Mouse (Mus musculus) MEL (cell line): Measurements from ENCODE around the gene Syk. TPM values are rescaled to one million over a fixed set of nuclear protein-coding genes. Genes with fewer than 3 reads are reported as not detected.

Experiments
- DNase-seq: peaks from one replicate; pipeline ENCODE4 v3.0.0; 2011; ENCODE audit warnings: low read depth, low spot score
- H3K27ac ChIP-seq: 2 replicates; pipeline ENCODE4 v1.5.1; 2012; ENCODE audit warnings: low read depth, mild to moderate bottlenecking, control low read depth, low read length, moderate library complexity; ENCODE audit not compliant: control insufficient read depth
- H3K27me3 ChIP-seq, 2 experiments: fragments of 150-350 bp in 1 of 2; sonication (generic) in 1 of 2; 2 replicates each; pipeline ENCODE4 v1.6.1; 2012; ENCODE audit warnings: low read length in 2 of 2, mild to moderate bottlenecking in 2 of 2, improper control_type of control experiment in 1 of 2, moderate library complexity in 1 of 2; ENCODE audit not compliant: insufficient read depth in 2 of 2, control insufficient read depth in 1 of 2
- H3K36me3 ChIP-seq, 2 experiments: 2 replicates each; pipeline ENCODE4 v1.6.1; 2012 to 2014; ENCODE audit warnings: low read length in 2 of 2, improper control_type of control experiment in 1 of 2, inconsistent platforms in 1 of 2, mild to moderate bottlenecking in 1 of 2; ENCODE audit not compliant: insufficient read depth in 2 of 2, control insufficient read depth in 1 of 2
- H3K4me1 ChIP-seq, 2 experiments: fragments of 150-350 bp in 1 of 2; sonication (generic) in 1 of 2; 2 replicates each; pipeline ENCODE4 v1.6.1; 2012; ENCODE audit warnings: low read length in 2 of 2, improper control_type of control experiment in 1 of 2, mild to moderate bottlenecking in 1 of 2; ENCODE audit not compliant: insufficient read depth in 2 of 2, control insufficient read depth in 1 of 2
- H3K4me3 ChIP-seq, 2 experiments: fragments of 150-350 bp in 1 of 2; sonication (generic) in 1 of 2; 2 replicates each; pipeline ENCODE4 v1.5.1; 2012; ENCODE audit warnings: low read depth in 2 of 2, low read length in 2 of 2, mild to moderate bottlenecking in 2 of 2, moderate library complexity in 2 of 2, control low read depth in 1 of 2, improper control_type of control experiment in 1 of 2; ENCODE audit not compliant: control insufficient read depth in 1 of 2, insufficient read depth in 1 of 2
- H3K79me2 ChIP-seq: 2 replicates; pipeline ENCODE4 v1.6.1; 2012; ENCODE audit warnings: mild to moderate bottlenecking, low read length, moderate library complexity; ENCODE audit not compliant: control insufficient read depth, poor library complexity, insufficient read depth
- H3K9ac ChIP-seq: 2 replicates; pipeline ENCODE4 v1.6.1; 2012; ENCODE audit warnings: low read depth, mild to moderate bottlenecking, control low read depth, low read length, moderate library complexity; ENCODE audit not compliant: control insufficient read depth, poor library complexity, severe bottlenecking
- H3K9me3 ChIP-seq: fragments of 150-350 bp; sonication (generic); replicated peaks from 2 replicates; pipeline ENCODE4 v1.6.1; 2012; ENCODE audit warnings: mild to moderate bottlenecking, low read length, improper control_type of control experiment, moderate library complexity; ENCODE audit not compliant: insufficient read depth
- BHLHE40 ChIP-seq: IDR thresholded peaks from 2 replicates; pipeline ENCODE4 v1.6.1; 2012; ENCODE audit warnings: low read depth, mild to moderate bottlenecking, inconsistent platforms, low read length, improper control_type of control experiment, borderline replicate concordance
- CHD1 ChIP-seq: IDR thresholded peaks from 2 replicates; pipeline ENCODE4 v1.6.1; 2012; ENCODE audit warnings: low read depth, mild to moderate bottlenecking, inconsistent platforms, low read length, improper control_type of control experiment
- CHD2 ChIP-seq: IDR thresholded peaks from 2 replicates; pipeline ENCODE4 v1.6.1; 2011; ENCODE audit warnings: low read length, improper control_type of control experiment
- CTCF ChIP-seq, 3 experiments: IDR thresholded peaks in 2 of 3; conservative IDR thresholded peaks in 1 of 3; 2 replicates each; pipeline ENCODE4 v1.5.1; 2011 to 2012; ENCODE audit warnings: low read length in 3 of 3, low read depth in 2 of 3, mild to moderate bottlenecking in 2 of 3, improper control_type of control experiment in 1 of 3, inconsistent platforms in 1 of 3, mixed read lengths in 1 of 3, moderate library complexity in 1 of 3; ENCODE audit not compliant: control insufficient read depth in 1 of 3, insufficient read depth in 1 of 3, poor library complexity in 1 of 3, severe bottlenecking in 1 of 3
- E2F4 ChIP-seq: IDR thresholded peaks from 2 replicates; pipeline ENCODE4 v1.6.1; 2011; ENCODE audit warnings: low read depth, low read length, improper control_type of control experiment, borderline replicate concordance
- ELF1 ChIP-seq: IDR thresholded peaks from 2 replicates; pipeline ENCODE4 v1.6.1; 2014; ENCODE audit warnings: low read depth, mild to moderate bottlenecking, inconsistent platforms, low read length, improper control_type of control experiment, moderate library complexity
- EP300 ChIP-seq, 2 experiments: IDR thresholded peaks; 2 replicates each; pipeline ENCODE4 v1.6.1; 2011; ENCODE audit warnings: improper control_type of control experiment in 2 of 2, low read length in 2 of 2, low read depth in 1 of 2, mild to moderate bottlenecking in 1 of 2
- ETS1 ChIP-seq: IDR thresholded peaks from 2 replicates; pipeline ENCODE4 v1.6.1; 2012; ENCODE audit warnings: low read depth, mild to moderate bottlenecking, inconsistent platforms, low read length, improper control_type of control experiment, moderate library complexity
- GABPA ChIP-seq: IDR thresholded peaks from 2 replicates; pipeline ENCODE4 v1.6.1; 2012; ENCODE audit warnings: low read depth, mild to moderate bottlenecking, inconsistent platforms, low read length, improper control_type of control experiment, moderate library complexity
- GATA1 ChIP-seq: IDR thresholded peaks from 2 replicates; pipeline ENCODE4 v1.6.1; 2011; ENCODE audit warnings: low read depth, low read length, improper control_type of control experiment
- HCFC1 ChIP-seq: IDR thresholded peaks from 2 replicates; pipeline ENCODE4 v1.6.1; 2012; ENCODE audit warnings: low read depth, mild to moderate bottlenecking, inconsistent platforms, low read length, improper control_type of control experiment, moderate library complexity
- JUND ChIP-seq: IDR thresholded peaks from 2 replicates; pipeline ENCODE4 v1.6.1; 2011; ENCODE audit warnings: low read depth, mild to moderate bottlenecking, improper control_type of control experiment, low read length
- KAT2A ChIP-seq: conservative IDR thresholded peaks from 2 replicates; pipeline ENCODE4 v1.6.1; 2012; ENCODE audit warnings: low read depth, low read length, improper control_type of control experiment, inconsistent platforms
- MAFK ChIP-seq: IDR thresholded peaks from 2 replicates; pipeline ENCODE4 v1.6.1; 2011; ENCODE audit warnings: low read depth, mild to moderate bottlenecking, low read length, improper control_type of control experiment, borderline replicate concordance
- MAX ChIP-seq: IDR thresholded peaks from 2 replicates; pipeline ENCODE4 v1.6.1; 2011; ENCODE audit warnings: low read length, improper control_type of control experiment
- MAZ ChIP-seq: IDR thresholded peaks from 2 replicates; pipeline ENCODE4 v1.6.1; 2012; ENCODE audit warnings: low read depth, mild to moderate bottlenecking, inconsistent platforms, low read length, improper control_type of control experiment
- MEF2A ChIP-seq: IDR thresholded peaks from 2 replicates; pipeline ENCODE4 v1.6.1; 2014; ENCODE audit warnings: low read depth, mild to moderate bottlenecking, inconsistent platforms, low read length, improper control_type of control experiment; ENCODE audit not compliant: poor library complexity, insufficient replicate concordance, severe bottlenecking; ENCODE audit errors: extremely low read depth
- MXI1 ChIP-seq: IDR thresholded peaks from 2 replicates; pipeline ENCODE4 v1.6.1; 2011; ENCODE audit warnings: mild to moderate bottlenecking, low read depth, low read length, improper control_type of control experiment
- MYB ChIP-seq: IDR thresholded peaks from 2 replicates; pipeline ENCODE4 v1.6.1; 2011; ENCODE audit warnings: mild to moderate bottlenecking, low read depth, low read length, improper control_type of control experiment
- MYC ChIP-seq: IDR thresholded peaks from 2 replicates; pipeline ENCODE4 v1.6.1; 2011; ENCODE audit warnings: low read depth, mild to moderate bottlenecking, low read length, improper control_type of control experiment, moderate library complexity
- NELFE ChIP-seq: IDR thresholded peaks from 2 replicates; pipeline ENCODE4 v1.6.1; 2011; ENCODE audit warnings: low read depth, low read length, improper control_type of control experiment
- NRF1 ChIP-seq: IDR thresholded peaks from 2 replicates; pipeline ENCODE4 v1.6.1; 2014; ENCODE audit warnings: low read depth, mild to moderate bottlenecking, inconsistent platforms, low read length, improper control_type of control experiment, moderate library complexity; ENCODE audit not compliant: poor library complexity, insufficient read depth, severe bottlenecking
- POLR2A ChIP-seq, 2 experiments: IDR thresholded peaks; 2 replicates each; pipeline ENCODE4 v1.6.1; 2011 to 2012; ENCODE audit warnings: low read length in 2 of 2, mild to moderate bottlenecking in 2 of 2, control low read depth in 1 of 2, improper control_type of control experiment in 1 of 2, low read depth in 1 of 2, moderate library complexity in 1 of 2; ENCODE audit not compliant: control insufficient read depth in 1 of 2, insufficient read depth in 1 of 2, poor library complexity in 1 of 2
- POLR2AphosphoS2 ChIP-seq: IDR thresholded peaks from 2 replicates; pipeline ENCODE4 v1.6.1; 2011; ENCODE audit warnings: low read length, improper control_type of control experiment
- POLR2AphosphoS5 ChIP-seq: IDR thresholded peaks from 2 replicates; pipeline ENCODE4 v1.6.1; 2012; ENCODE audit warnings: low read depth, borderline replicate concordance, mild to moderate bottlenecking, inconsistent platforms, low read length, moderate library complexity, mixed read lengths
- RAD21 ChIP-seq: IDR thresholded peaks from 2 replicates; pipeline ENCODE4 v1.6.1; 2011; ENCODE audit warnings: mild to moderate bottlenecking, low read depth, low read length, improper control_type of control experiment
- RCOR1 ChIP-seq: IDR thresholded peaks from 2 replicates; pipeline ENCODE4 v1.6.1; 2012; ENCODE audit warnings: low read depth, mild to moderate bottlenecking, inconsistent platforms, low read length, improper control_type of control experiment
- SIN3A ChIP-seq: IDR thresholded peaks from 2 replicates; pipeline ENCODE4 v1.6.1; 2012; ENCODE audit warnings: low read length, improper control_type of control experiment, inconsistent platforms
- SMC3 ChIP-seq: IDR thresholded peaks from 2 replicates; pipeline ENCODE4 v1.6.1; 2011; ENCODE audit warnings: low read depth, low read length, improper control_type of control experiment
- TAL1 ChIP-seq: IDR thresholded peaks from 2 replicates; pipeline ENCODE4 v1.6.1; 2012; ENCODE audit warnings: mild to moderate bottlenecking, inconsistent platforms, low read length, moderate library complexity, mixed read lengths
- TBP ChIP-seq: IDR thresholded peaks from 2 replicates; pipeline ENCODE4 v1.8.0; 2011; ENCODE audit warnings: low read depth, low read length, improper control_type of control experiment
- TCF12 ChIP-seq: IDR thresholded peaks from 2 replicates; pipeline ENCODE4 v1.6.1; 2014; ENCODE audit warnings: low read depth, mild to moderate bottlenecking, inconsistent platforms, low read length, improper control_type of control experiment, moderate library complexity
- UBTF ChIP-seq: IDR thresholded peaks from 2 replicates; pipeline ENCODE4 v1.6.1; 2012; ENCODE audit warnings: low read depth, mild to moderate bottlenecking, inconsistent platforms, low read length, improper control_type of control experiment, moderate library complexity, borderline replicate concordance; ENCODE audit not compliant: insufficient read depth
- USF1 ChIP-seq: IDR thresholded peaks from 2 replicates; pipeline ENCODE4 v1.6.1; 2014; ENCODE audit warnings: low read depth, mild to moderate bottlenecking, inconsistent platforms, low read length, improper control_type of control experiment, moderate library complexity
- ZC3H11A ChIP-seq: IDR thresholded peaks from 2 replicates; pipeline ENCODE4 v1.6.1; 2012; ENCODE audit warnings: low read depth, mild to moderate bottlenecking, inconsistent platforms, low read length, improper control_type of control experiment
- ZKSCAN1 ChIP-seq: IDR thresholded peaks from 2 replicates; pipeline ENCODE4 v1.6.1; 2012; ENCODE audit warnings: low read depth, mild to moderate bottlenecking, inconsistent platforms, low read length, improper control_type of control experiment, moderate library complexity
- ZMIZ1 ChIP-seq: IDR thresholded peaks from 2 replicates; pipeline ENCODE4 v1.6.1; 2012; ENCODE audit warnings: low read depth, mild to moderate bottlenecking, inconsistent platforms, low read length, improper control_type of control experiment, moderate library complexity
- ZNF384 ChIP-seq: IDR thresholded peaks from 2 replicates; pipeline ENCODE4 v1.6.1; 2012; ENCODE audit warnings: low read depth, mild to moderate bottlenecking, inconsistent platforms, low read length, improper control_type of control experiment
- polyA plus RNA-seq, 2 experiments: library from polyadenylated mRNA; stranded (reverse) in 1 of 2; unstranded in 1 of 2; fragments of >175 nt in 1 of 2; fragments of >200 nt in 1 of 2; gene quantifications; 2 replicates each; pipeline versions ENCODE4 v1.2.1 to v1.2.4; 2012; ENCODE audit warnings: low replicate concordance in 2 of 2, low read depth in 1 of 2; ENCODE audit not compliant: insufficient read length in 2 of 2, insufficient read depth in 1 of 2, missing spikeins in 1 of 2
- total RNA-seq: library from RNA; depleted of rRNA; stranded (reverse); fragments of 300-350 nt; gene quantifications from 2 replicates; pipeline ENCODE4 v1.2.3, GENCODE M21; 2012

Gene Syk
- total and polyA plus RNA-seq, 3 experiments: 14.4 to 23.8 TPM; not detected in 1

DNA sequence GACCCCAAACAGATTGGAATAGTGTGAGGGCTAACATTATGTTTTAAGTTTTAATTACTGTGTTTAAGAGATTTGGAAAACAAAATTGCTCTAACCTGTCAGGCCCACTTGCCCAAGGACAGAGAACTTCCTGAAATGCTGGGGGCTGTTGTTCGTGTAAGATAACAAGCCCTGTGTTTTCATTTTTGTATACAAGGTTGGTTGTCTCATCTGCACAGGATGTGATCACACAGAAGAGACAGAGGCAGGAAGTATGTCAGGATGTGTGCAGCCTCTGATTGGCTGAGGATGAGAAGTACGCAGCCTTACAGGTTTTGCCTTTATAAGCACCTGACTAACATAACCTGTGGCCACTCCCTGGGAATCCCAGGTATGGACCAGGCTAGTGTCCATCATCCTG is 8.7 kb upstream of the Syk start:
- Histone ChIP-seq H3K9ac (no peak overlapping the region), H3K27ac (no peak overlapping the region), H3K9me3 (no peaks in the 10 kb centered on the region), H3K4me3 (no peak overlapping the region), H3K4me1 (peaks cover 3 to 17% of the 10 kb centered on the region in 2 experiments; a peak in 3 of 4 replicates), H3K36me3 (peaks cover 0 to 6% of the 10 kb centered on the region in 2 experiments; a peak in 2 of 4 replicates), H3K27me3 (no peaks in the 10 kb centered on the region), H3K79me2 (no peaks in the 10 kb centered on the region)
- peak; percentile 61 for DNase-seq
- TF ChIP-seq POLR2AphosphoS5 (no peak), NRF1 (no peak), MAX (no peak), E2F4 (no peak), MYC (no peak), UBTF (no peak), SMC3 (no peak), RCOR1 (no peak), TCF12 (no peak), ZNF384 (no peak), MEF2A (no peak), GATA1 (peak; percentile 49; the same call in 1 of the 2 replicates), ZMIZ1 (no peak), POLR2A (IDR thresholded peaks at IDR 0.05; ENCODE audit: control insufficient read depth in 1 of 2, insufficient read depth in 1 of 2, low read depth in 1 of 2, low read length in 2 of 2, poor library complexity in 1 of 2) (no peak), MYB (no peak), CTCF (IDR thresholded peaks at IDR 0.05 in 2 of 3, conservative IDR thresholded peaks at IDR 0.05 in 1 of 3; ENCODE audit: control insufficient read depth in 1 of 3, insufficient read depth in 1 of 3, low read depth in 2 of 3, low read length in 3 of 3, poor library complexity in 1 of 3, severe bottlenecking in 1 of 3) (no peak), TBP (no peak), BHLHE40 (no peak), CHD1 (no peak), RAD21 (no peak), SIN3A (peak; percentile 23; the same call in 1 of the 2 replicates), NELFE (no peak), TAL1 (peak; percentile 48; the same call in 1 of the 2 replicates), KAT2A (no peak), MAFK (no peak), GABPA (no peak), CHD2 (no peak), ETS1 (peak; percentile 39; the same call in 1 of the 2 replicates), MXI1 (no peak), HCFC1 (peak; percentile 74), ELF1 (peak; percentile 57; the same call in 1 of the 2 replicates), JUND (no peak), MAZ (no peak), POLR2AphosphoS2 (no peak), USF1 (no peak), EP300 (IDR thresholded peaks at IDR 0.05; ENCODE audit: low read depth in 1 of 2, low read length in 2 of 2) (peak in 1 of 2 experiments; percentile 42; a peak in 1 of 4 replicates), ZC3H11A (no peak), ZKSCAN1 (no peak)
